Comparison of ENCODE assay signal across 12 mouse cellular contexts in the genomic region with DNA sequence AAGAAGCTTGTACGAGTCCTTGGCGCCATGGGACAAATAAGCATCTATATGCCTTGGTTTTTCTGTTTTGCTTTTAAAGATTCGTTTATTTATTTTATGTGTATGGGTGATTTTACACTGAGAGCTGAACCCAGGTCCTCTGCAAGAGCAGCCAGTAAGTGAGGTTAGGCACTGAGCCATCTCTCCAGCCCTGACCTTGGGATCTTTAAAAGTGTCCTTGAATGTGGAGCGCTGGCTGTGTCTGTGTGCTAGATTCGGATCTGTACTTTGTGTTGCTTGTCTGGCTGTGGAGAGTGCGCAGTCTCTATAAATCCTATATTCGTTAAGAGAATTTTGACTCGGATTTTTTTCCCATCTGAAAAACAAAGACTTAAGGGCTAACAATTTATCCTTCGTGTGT.
"Had no signal": no experiment of that assay in that cellular context is flagged by ENCODE, and none has a peak within 500 bp of the region (broad histone marks: within the 10 kb centered on the region; RNA-seq: fewer than 3 reads in every experiment).

No protein-coding gene starts in this region.

- DNase-seq: kidney, adult 11 months; kidney, adult 9 months; kidney, postnatal 14 days; kidney, postnatal 4 days; left cerebral cortex, postnatal 4 days; liver, embryonic 13.5 days; lung, adult 2 months; lung, postnatal 14 days; lung, postnatal 4 days; midbrain, embryonic 14.5 days; right cerebral cortex, adult 18-20 months; thymus, postnatal 25 days had no signal
